Mouse (Mus musculus) adrenal gland, adult (tissue): Measurements from ENCODE around the gene Wipf3.

Experiments
- DNase-seq, 2 experiments: peaks; one replicate each; pipeline ENCODE4 v3.0.0; 2022 to 2023; ENCODE audit warnings: low spot score in 1 of 2; ENCODE audit not compliant: inconsistent age in 2 of 2

Gene Wipf3

DNA sequence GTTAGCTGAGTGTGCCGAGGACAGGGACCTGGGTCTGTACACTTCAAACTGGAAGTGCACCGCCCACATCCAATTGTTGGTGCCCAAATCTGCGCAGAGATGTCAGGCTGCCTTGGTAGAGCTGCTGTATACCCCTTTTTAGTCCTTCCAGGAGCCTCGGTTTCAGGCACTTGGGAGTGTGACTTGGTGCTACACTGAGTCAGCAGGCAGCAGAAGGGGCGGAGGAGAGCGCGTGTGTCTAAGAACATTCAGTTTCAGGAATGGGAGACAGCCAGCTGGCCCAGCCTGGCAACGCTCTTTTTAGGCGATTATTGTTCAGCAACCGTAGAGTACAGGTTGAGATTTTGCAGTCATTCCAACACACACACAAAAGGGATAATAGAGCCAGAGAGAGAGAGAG is 2.4 kb downstream of the Wipf3 start:
- no peak for DNase-seq

DNA sequence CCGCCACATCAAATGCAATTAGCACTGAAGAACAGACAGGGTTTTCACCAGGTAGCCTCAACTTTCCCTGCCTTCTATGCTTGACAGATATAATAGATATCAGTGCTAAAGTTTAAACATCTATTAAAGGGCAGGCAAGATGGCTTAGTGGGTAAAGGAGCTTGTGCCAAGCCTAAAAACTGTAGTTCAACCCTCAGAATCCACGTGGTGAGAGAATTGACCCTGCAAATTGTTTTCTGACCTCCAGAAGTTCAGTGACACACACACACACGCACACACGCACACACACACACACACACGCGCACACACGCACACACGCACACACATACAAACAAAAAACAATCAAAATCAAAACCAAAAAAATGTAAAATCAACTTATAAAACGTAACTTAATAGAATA is 2.8 kb downstream of the Wipf3 start:
- no peak for DNase-seq

GRCm38 (mm10) chr6:54432806-54433545 is 3.6 kb downstream of the Wipf3 start:
- no peak for DNase-seq

DNA sequence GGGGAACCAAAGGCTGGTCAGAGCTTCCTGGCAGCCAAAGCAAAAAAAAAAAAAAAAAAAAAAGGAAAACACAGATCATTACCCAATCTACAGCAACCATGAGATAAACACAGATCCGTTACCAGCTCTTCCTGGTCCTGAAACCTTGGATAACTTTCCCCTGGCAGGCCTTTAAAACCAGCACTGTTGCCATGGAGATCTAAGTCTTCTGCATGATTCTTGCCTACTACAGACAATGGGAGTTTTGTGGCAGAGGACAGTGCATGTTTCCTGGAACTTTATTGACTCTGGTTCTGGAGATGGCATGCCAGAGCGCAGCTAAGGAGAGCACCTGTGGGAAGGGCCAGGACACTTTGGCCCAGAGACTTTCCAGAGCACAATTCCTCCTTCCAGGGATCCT is 4.8 kb downstream of the Wipf3 start:
- DNase-seq = no peak

- DNase-seq = no peak
Observed at GRCm38 (mm10) chr6:54435663-54436062, 6.3 kb downstream of the Wipf3 start.

DNA sequence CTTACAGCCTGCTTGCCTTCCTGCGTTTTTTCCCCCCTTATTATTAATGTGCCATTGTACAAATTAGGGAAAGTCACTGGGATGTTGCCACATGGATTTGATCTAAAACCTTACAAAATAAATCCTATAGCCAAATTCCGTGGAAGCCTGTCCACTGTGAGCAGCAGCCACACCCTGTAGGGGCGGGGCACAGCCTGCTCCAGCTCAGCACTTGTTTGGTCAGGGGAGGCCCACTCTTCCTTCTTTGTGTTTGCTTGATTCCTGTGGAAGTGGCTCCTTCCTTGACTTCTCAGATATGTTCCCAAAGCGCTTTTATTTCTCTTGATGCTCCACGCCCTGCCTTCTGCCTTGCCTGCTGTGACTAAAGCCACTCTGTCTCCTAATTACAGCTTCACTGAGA is 6.9 kb downstream of the Wipf3 start:
- no peak for DNase-seq

GRCm38 (mm10) chr6:54438510-54438909 is 9.1 kb downstream of the Wipf3 start:
- no peak for DNase-seq

DNA sequence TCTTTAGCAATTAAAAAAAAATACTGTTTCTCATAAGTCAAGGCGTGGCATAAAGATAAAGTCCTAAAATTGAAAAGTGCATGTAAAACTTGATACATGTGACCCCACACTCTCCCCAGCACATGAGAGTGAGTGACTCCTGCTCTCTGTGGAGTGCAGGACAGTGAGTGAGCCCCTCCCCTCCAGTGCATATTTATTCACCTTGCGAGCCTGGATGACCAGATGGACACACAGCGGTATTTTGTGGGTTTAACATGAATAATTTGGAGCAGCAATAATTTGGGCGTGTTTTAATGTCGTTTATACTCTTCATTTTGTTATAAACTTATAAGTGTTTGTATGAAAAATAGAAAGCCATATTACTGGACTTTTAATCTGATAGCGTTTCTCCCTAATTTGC is 11.3 kb downstream of the Wipf3 start:
- DNase-seq = no peak

DNA sequence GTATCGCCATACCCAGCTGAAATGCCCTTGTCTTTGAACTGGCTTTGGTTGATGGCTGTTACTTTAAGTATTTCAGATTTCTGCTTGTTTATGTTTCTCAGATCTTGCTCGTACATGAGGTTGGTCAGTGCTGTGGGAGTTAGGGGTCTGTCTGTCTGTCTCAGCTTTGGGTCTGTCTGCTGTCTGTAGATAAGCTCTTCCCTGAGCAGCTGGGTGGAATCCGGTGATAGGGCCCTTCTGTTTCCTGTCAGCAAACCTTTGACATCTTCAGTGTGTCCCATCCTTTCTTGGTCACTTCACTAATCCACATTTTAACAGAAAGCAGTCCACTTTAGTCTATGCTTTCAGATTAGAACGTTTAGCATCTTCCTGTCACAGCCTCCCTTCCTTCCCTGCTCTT is 14.3 kb downstream of the Wipf3 start:
- DNase-seq = no peak

GRCm38 (mm10) chr6:54444086-54444485 is 14.7 kb downstream of the Wipf3 start:
- DNase-seq = no peak

DNA sequence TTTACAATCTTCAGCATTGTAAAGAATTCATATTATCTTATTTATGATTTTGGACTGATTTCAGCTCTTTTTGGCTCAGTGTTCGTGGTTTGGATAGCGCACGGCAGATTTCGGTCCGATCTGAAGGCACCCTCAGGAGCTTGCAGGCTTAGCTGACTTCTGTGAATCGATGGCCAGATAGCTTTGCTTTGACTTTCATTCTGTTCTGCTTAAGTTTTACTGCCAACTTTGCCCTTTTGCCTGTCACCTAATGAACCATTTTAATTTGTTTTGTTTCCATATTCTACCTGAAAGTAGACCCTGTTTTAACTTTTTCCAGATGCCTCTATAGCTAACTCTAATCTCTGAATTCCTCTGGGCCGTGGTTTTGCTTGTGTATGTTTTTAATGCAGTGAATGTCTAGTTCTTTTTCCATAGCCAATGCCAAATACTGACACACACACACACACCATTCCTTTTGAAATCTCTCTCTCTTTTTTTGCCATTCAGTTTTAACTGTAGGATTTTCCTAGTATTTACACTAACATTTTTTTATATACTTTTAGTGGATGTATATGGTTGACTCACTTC is 15.9 kb downstream of the Wipf3 start:
- no peak for DNase-seq

- no peak for DNase-seq
Observed at GRCm38 (mm10) chr6:54447353-54447752, 17.9 kb downstream of the Wipf3 start.

GRCm38 (mm10) chr6:54459661-54460060 is 30.3 kb downstream of the Wipf3 start:
- peak in 1 of 2 experiments; percentile 49 for DNase-seq

GRCm38 (mm10) chr6:54460172-54460914 is 30.9 kb downstream of the Wipf3 start:
- DNase-seq = no peak

GRCm38 (mm10) chr6:54460915-54461671 is 31.7 kb downstream of the Wipf3 start:
- DNase-seq = peak; percentile 45 to 73

GRCm38 (mm10) chr6:54462766-54463165 is 33.4 kb downstream of the Wipf3 start:
- peak; percentile 69 to 79 for DNase-seq

DNA sequence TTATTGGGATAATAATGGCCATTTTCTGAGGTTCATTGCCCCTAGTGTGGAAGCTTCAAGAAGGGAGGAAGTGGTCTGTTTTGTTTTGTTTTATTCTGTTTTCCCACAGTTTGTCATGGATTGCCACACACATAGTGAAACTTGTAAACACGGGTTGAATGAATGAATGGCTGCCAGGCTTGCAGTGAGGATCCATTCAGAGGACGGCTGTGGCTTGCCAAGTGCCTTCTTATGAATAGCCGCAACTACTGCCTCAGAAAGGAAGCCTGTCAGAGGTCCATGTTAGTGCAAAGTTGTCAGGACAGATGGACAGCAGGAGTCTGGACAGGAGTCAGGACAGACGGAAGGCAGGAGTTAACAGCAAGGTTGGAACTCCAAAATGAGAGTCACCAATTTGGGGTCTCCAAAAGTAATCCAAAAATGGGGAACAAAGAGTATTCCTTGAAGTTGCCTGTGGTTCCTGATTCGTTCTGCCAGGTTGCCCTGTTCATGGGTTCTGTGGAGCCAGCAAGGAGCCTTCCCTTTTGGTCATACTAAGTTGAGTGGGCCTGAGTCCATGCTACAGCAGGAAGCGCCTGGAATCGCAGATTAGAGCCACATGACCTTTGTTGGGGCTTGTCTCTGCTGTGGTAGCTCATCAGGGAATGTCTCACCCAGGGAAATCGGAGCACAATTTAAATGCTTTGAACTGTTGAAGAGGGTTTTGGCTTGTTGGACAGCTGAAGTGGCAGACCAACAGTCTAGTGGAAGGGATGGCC is 34.5 kb downstream of the Wipf3 start:
- peak in 1 of 2 experiments; percentile 39 for DNase-seq

DNA sequence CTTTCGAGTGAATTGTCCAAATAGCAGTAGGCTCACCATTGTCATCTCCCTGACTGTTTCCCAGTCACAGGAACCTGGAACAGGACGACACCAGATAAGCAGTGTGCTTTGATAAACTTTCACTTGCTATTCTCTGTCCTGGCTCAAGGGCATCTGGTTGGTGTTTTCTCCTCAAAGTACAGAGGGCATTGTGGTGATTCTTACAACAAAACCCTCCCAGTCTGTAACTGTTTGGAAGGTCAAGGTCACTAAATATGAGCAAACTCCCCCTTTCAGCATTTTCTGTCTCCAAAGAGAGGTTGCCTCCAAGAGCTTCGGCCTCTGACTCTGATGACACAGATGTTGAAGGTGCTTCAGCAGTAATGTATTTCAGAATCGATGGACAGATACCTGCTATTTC is 35.5 kb downstream of the Wipf3 start:
- DNase-seq = peak; percentile 53

GRCm38 (mm10) chr6:54467371-54467770 is 38.0 kb downstream of the Wipf3 start:
- DNase-seq = no peak

DNA sequence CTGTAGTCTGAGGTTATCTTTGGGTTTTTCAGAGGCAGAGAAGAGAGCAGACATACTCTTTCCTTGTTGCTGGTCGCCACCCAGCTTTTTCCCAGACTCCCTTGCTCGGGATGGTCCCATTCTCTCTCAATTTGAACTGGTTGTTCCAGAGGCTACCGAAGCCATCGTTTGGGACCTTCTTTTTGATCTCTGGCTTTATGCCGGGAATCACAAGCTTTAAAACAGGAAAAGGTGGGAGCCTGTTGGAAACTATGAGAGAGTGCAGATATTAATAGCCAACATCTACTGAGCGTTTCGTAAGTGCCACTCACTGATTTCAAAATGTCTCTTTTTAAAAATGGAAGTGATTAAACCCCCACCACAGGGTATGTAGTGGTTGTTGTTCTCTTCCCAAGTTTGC is 42.5 kb downstream of the Wipf3 start:
- DNase-seq = no peak
